Mouse (Mus musculus): Measurements from ENCODE around the gene Cops9.

Cops9 gene

DNA sequence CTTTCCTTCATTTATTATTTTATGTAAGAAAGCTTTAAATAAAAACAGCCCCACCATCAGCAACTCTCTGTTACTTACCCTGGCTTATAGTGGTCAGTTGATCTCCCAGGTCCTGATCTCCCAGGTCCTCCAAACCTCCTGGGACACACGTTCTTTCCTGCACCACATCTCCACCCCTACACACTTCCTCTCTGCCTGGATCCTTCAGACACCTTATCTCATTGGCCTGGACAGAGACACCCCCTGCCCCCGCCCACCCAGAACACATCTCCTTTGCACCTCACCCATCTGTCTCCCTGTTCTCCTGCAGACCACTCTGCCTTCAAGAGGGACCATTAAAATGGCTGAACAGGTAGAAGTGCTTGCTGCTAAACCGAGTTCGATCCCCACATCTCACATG is 5.2 kb upstream of the Cops9 start:
- no peak for DNase-seq (ENCODE audit: low spot score in 2 of 2)

DNA sequence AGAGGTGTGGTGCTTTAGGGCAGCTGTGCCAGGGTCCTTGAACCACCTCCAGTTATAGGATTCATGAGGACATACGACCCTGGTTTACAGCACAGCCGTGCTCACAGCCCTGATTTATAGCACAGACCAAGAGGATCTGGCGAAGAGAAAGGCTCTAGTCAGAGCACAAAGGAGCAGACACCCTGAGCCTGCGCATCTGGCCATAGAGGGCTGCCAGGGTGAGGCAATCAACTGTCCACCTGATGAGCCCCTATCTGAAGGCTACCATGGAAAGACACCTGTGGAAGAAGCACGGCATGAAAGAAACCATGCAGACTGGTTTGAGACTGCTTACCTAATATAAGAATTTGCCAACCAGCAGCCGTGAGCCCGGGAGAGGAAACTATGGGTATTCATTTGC is 4.8 kb upstream of the Cops9 start:
- DNase-seq (ENCODE audit: low spot score in 2 of 2), result no peak

DNA sequence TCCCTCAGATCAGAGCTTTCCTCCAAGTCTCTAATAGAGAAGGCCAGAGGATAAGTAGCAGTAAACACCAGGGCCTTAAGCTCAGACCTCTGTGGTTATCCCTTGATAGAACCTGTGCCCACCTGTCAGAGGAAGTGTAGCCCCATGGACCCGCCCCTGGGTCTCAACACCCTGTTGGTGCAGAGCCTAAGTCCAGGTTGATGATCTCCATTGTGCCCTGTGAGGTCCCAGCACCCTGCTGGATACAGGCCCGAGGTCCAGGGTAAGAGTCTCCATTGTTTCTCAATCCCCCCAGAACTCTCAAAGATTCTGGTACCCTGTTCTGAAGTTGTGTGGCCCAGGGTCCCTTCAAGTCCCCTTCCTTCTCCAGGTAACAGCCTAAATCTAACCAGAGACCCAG is 4.3 kb upstream of the Cops9 start:
- no peak for DNase-seq (ENCODE audit: low spot score in 2 of 2)

DNA sequence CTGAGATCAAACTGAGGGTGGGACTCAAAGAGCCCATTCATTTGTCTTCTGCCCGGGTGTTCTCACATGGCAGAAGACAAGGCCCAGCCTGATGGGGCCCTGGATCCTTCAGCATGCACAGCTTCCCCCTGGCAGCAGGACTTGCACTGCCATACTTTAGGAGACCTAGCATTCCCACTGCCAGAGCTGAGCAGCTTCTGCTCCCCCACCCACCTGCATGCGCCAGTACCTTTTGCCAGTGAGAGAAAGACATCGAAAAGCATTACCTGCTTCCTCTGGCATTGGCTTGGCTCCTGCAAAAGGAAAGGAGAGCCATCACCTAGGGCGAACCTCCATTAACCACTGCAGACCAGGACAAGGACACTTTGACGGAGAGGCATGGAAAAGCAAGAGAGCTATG is 3.1 kb upstream of the Cops9 start:
- no peak for DNase-seq (ENCODE audit: low spot score in 2 of 2)

DNA sequence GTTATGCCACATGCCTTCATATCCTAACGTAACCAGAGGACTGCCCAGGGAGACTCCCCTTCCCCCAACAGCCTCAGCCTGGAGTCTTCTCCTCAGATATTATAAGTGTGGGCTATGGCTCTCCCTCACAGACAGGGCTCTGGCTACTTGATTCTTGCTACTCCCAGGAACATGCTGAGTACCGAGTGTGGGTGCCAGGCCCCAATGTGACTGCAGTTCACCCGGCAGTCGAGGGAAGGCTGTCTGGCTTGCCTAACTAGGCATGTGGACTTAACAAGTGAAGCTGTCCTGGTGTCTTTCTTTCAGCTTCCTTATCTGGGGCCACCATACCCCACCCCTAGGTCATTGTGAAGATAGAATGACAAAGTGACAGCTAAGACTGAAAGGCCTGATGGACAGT is 1.9 kb upstream of the Cops9 start:
- DNase-seq (ENCODE audit: low spot score in 2 of 2), result no peak

DNA sequence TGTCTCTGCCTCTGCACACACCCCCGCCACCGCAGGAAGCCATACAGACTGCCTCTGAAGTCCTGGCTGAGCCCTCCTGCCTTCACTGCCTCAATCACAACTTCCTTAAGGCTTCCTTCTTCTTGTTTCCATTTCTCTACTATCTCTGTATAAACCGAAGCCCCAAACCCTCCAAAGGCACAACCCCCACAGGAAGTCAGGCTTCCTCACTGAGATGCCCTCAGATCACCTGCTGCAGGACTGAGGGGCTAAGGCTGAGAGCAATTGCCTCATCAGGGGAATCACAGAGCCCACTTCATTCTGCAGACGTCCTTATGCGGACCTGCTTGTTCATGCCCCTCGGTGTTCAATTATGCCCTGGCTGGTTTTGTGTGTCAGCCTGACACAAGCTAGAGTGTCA is 1.4 kb downstream of the Cops9 start:
- no peak for DNase-seq (ENCODE audit: low spot score in 2 of 2)

DNA sequence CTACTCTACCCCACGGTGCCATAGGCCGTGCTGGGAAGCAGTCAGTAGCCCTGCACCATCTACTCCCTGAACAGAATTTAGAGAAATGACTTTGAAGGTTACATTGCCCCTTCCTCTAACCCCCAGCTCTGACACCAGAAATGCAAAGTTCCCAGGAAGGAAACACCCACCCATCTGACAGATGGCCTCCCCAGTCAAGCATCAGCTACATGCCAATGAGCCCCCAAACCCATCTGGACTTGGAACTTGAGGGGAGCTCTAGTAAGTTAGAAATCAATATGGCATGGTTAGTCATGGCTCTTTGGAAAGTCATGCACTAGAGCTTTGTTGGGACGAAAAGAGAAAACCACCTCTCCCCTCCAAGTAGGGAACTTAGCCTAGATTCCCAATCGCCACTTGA is 3.0 kb downstream of the Cops9 start:
- no peak for DNase-seq (ENCODE audit: low spot score in 2 of 2)

DNA sequence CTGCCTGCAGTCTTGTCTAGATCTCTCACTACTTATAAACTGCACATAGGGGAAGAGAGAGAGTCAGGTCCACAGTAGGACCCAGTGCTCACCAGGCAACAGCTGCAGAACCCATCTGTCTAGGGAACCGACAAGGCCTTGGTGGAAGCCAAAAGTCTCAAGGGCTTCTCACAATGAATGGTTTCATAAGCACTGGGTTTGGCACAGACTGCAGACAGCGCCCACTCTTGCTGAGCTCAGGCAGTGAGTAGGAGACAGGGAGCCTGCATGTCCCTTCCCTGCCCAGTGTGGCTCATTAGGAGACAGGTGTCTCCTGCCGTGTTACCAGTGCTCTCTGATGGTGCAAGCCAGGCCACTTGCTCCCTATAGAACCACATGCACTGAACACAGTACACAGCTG is 3.6 kb downstream of the Cops9 start:
- DNase-seq (ENCODE audit: low spot score in 2 of 2), result no peak

DNA sequence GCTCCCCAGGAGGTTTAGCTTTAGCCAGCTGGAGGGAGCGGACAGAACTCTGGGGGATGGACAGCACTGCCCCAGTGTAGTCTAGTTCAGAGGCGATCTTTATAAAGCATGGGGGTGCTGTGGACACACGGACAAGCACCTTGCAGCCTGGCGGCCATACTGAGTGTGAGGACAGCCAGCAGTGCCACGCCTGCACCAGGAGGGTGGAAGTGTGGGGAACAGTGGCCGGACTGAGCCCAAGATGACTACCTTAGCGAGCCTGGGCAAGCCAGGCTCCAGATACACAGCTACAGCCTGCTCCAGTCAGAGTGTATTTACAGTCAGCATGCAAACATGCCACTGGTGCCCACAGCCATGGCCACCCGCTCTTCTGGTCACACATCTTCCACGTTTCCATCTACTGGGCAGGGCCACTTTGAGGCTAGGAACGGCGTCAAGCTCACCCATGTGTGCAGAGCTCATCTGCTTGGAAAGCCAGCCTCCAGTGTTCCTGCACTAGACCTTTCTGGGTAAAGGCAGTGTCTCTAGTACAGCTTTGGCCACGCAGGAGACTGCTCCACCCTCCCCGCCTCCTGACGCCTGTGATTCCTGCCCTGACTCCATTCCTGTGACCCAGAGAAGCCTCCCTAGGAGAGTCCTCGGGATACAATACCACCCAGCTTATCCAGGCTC is 4.1 kb downstream of the Cops9 start:
- no peak for DNase-seq (ENCODE audit: low spot score in 2 of 2)

DNA sequence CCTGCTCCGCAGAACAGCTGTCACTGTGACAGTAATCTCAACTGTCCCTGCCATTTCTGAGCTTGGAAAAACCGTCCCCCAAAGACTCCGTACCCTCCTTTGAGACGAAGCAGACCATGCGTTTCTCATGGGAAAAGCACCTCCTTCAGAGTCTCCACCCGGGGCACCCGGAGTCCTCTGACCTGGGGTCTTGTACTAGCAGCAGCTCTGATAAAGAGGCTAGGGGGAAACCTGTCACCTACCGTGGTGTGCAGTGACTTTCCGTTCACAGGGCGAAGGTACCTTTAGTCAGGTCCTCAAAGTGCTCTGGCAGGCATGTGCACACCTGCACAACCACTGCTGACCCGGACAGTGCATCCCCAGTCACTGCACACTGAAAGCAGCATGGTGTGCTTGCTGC is 5.1 kb downstream of the Cops9 start:
- no peak for DNase-seq (ENCODE audit: low spot score in 2 of 2)

DNA sequence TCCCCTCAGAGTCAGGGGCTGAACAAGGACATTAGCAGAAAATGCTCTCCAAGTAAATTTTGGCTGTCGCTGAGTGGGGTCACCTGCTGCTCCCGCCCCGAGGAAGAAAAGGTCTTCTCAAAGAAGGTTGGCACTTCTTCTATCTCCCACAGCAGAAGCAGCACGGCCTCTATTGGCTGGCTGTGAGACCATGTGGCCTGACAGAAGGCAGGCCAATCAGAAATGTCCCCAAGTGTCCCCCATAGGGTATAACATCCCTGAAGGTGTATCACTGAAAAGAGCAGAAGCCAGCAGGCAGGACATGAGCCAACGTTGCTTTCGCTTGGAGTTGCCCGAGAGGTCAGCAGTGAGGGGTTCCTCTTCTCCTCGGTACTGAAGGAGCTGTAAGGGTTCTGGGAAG is 5.8 kb downstream of the Cops9 start:
- DNase-seq (ENCODE audit: low spot score in 2 of 2), result no peak

DNA sequence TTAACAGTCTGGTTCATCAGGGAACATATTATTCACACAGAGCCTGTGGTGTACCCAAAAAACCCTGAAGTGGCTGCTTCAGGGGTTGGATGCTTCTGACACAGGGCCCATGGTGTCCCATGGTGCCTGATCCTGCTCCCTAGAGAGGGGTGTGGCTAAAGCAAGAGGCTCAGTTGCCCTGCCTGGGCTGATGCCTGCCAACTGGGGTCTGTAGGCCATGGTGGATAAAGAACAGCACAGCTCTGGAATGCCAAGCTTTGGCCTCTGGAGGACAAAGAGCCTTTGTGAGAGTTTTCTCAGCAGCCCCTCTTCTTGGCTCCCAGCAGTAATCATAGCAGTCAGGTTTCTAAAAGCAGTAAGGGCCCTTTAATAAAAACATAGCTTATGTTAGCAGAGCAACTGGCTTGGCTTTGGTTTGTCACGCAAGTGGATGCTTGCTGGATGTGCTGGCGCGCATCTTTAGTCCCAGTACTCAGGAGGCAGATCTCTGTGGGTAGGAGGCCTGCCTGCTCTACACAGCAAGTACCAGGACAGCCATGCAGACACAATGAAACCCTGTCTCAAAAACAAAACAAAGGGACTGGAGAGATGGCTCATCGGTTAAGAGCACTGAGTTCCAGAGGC is 6.7 kb downstream of the Cops9 start:
- no peak for DNase-seq (ENCODE audit: low spot score in 2 of 2)

DNA sequence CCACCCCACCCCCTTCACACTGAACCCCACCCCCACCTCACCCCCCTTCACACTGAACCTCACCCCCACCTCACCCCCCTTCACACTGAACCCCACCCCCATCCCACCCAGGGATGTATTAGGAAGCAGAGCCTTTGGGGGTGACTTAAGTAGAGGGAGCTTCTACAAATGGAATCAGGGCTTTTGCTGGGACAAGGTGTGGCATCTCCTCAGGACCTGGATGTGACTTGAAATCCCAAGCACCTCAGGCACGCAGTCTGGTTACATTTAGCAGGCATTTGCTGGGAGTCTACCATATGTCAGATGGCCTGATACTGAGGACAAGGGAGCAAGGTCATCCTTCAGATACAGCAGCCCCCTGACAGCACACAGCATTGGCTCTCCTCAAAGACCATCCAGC is 7.2 kb downstream of the Cops9 start:
- DNase-seq (ENCODE audit: low spot score in 2 of 2), result no peak

DNA sequence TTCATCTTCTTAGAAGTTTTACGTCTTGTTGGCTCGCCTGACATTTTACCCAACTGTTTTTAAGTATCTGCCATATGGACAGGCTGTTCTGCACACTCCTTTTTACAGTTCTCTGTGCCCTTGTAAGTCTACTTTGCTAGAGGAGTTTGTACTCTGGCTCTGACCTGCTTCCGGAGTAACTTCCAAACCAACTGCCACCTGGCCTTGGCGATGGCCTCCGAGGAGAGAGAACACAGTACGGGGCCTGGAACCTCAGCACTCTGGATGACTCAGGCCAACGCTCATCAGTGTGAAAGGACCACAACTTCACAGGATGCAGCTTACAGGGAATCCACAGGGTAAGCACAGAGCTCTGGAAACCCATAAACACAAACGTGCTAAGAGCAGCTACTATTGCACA is 8.1 kb downstream of the Cops9 start:
- DNase-seq (ENCODE audit: low spot score in 2 of 2), result no peak

DNA sequence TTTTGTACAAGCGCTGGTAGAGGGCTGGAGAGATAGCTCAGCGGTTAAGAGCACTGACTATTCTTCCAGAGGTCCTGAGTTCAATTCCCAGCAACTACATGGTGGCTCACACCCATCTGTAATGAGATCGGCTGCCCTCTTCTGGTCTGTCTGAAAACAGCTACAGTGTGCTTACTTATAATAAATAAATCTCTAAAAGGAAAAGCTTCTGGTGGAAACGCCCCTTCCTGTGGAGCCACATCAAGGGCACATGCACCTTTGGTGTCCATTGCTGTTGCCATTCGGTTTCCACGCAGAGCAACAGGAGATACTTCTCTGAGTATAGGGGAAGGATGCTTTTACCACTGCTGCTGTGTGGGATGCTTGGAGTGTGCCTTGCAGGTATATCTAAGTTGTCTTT is 8.8 kb downstream of the Cops9 start:
- no peak for DNase-seq (ENCODE audit: low spot score in 2 of 2)

DNA sequence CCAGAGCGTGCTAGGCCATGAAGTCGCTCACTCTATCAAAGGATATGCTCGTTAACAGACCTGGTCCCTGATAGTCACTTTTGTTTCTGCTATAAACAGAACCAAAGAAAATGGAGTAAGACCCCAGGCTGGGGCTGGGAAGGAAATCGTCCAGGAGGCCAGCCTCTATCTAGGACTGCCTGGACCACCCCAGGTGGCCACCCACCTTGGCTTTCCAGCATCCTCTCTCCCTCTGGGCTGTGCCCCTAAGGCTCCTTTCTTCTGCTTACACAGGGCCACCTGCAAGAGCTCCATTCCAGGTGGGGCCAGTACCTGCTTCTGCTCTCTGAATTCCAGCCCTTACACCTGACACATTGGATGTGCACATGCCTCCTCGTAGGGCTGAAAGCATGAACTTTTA is 9.6 kb downstream of the Cops9 start:
- no peak for DNase-seq (ENCODE audit: low spot score in 2 of 2)

DNA sequence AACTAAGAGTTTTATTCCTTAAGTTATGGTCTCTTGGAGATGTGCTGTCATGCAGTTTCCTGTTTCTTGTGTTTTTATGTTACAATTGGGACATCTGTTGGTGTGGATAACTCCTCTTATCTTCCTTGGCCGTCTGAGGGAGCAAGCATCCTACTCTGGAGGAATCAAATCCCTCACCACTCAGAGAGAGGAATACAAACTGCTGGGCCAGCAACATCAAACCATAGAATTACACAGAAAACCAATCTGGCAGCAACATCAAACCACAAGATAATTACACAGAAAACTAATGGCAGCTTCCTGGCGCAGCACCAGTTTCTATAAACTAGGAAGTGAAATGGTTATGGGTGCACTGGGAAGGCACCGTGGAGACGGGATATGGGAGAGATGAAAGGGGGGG is 13.6 kb downstream of the Cops9 start:
- DNase-seq (ENCODE audit: low spot score in 2 of 2), result no peak

DNA sequence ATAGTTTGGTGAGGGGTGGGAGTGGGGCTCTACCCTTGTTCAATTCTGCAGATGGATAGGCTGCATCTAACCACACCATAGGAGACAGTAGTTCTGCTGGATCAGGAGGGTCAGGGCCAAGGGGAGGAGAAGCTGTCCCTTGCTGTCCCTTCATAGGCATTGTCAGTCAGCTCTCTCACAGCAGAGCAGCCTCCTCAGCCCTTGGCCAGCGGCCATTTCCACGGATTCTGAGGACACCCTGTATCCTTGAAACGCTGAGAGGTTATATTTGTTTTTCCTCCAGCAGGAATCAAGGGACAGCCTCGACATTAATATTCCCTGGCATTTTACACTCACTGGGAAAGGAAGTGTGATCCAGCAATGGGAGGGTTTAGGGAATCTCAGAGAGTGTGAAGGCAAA is 23.4 kb downstream of the Cops9 start:
- DNase-seq (ENCODE audit: low spot score in 2 of 2), result no peak

DNA sequence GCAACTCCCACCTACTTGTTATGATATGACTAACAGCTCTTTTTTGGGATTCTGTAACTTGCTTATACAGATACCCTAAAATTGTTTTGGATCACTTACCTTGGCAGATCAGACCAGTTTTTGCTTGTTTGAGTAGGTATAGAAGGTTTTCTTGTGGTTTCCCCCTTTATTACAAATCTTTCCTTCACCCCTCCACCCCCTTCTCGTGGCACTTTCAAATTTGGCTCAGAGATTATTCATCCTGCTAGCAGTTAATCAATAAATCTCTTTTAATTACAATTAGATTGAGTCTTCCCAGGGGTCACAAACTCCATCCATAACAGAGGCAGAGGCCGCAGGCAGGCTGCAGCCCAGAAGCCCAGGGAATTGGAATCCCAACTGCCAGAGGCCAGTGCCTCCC is 24.3 kb downstream of the Cops9 start, which contains the start of gene Olfr12:
Gene Olfr12, plus strand, starts transcription at position 301 of the 400 bp plus-strand sequence.
- DNase-seq (ENCODE audit: low spot score in 2 of 2), result no peak

DNA sequence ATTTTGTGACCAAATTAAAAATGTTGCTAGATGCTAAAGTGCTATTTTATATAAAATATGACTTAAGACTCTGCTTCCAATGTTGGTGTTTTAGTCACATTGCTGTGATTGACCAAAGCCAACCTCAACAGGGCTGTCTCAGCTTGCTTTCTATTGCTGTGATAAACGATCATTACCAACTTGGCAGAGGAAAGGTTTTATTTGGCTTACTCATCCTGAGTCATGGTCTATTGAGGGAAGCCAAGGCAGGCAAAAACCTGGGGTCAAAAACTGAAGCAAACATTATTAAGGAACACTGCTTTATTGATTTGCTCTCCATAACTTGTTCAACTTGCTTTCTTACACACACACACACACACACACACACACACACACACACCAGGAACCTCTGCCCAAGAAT is 25.7 kb downstream of the Cops9 start:
- DNase-seq (ENCODE audit: low spot score in 2 of 2), result no peak

DNA sequence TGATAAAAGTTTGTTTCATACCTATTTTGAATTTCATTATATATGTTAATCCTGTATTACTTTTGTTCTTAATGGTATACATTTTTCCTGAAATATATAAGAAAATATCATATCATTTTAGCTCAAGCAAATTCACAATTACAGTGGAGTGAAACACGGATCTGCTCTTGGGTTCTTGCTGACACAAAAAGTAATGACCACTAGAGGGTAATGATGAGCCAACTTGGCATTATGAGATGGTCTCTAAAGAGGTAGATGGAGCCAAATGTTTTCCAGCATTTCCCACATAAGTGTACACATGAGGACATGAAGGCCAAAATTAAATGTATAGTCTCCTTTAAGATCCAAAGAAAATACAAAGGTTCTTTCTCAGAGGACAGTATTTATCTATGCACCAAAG is 27.3 kb downstream of the Cops9 start:
- no peak for DNase-seq (ENCODE audit: low spot score in 2 of 2)

DNA sequence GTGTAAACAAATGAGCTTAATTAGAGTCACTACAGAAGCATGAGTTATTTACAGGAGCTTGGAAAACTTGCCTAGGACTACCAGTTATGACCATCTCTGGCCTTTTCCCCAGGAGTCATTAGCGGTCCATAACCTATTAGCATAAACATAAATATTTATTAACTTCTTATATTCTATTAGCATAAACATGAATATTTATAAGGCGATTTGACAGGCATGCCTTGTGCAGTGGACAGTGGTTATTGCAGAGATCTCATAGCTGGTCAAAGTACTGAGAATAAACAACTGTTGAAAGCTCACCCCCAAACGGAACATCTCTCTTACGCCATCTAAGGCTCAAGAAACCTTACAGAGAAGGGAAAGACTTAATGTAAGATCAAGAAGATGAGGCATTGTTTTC is 28.6 kb downstream of the Cops9 start:
- DNase-seq (ENCODE audit: low spot score in 2 of 2), result no peak

DNA sequence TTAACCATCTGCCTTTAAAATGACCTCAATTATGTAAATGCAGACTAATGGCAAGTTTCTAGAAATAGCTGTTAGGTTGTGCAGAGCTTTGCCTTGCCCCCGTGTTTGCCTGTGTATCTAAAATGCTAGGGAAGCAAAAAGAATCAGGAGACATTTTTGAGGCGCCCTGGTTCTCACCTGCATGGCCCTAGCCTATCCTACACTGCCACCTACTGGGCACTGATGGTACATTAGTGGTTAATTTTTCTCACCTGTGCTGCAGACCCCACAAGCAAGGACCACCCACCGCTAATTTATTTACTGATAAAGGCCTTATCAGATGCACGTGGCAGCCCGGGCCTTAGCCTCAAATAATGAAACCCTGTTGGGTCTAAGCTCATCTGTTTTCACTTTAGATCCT is 30.8 kb downstream of the Cops9 start:
- peak; percentile 34 to 56 for DNase-seq (ENCODE audit: low spot score in 2 of 2)

DNA sequence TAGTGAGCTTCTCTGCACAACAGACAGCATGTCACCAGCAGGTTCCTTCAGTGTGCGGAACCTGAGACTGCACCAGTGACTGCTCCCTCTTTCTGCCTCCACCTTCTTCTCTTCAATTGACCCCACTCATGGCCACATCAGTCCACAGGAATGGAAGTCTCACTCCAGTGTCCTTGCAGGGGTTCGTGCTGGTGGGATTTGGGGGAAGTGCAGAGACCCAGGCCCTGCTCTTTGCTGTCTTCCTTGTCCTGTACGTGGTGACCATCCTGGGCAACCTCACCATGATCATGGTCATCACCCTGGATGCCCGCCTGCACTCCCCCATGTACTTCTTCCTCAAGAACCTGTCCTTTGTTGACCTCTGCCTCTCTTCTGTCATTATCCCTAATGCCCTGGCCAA is 34.1 kb downstream of the Cops9 start:
- no peak for DNase-seq (ENCODE audit: low spot score in 2 of 2)

All from natural killer cell, adult 2 months (primary cell).